Mouse (Mus musculus) frontal cortex, postnatal 36 days (tissue): ENCODE data around the gene Opa3.

Source experiments
- DNase-seq, 2 experiments: peaks; one replicate each; pipeline ENCODE4 v3.0.0; 2022; ENCODE audit warnings: low spot score in 2 of 2

Opa3 gene

GRCm38 (mm10) chr7:19245083-19245482 is 16.9 kb downstream of the Opa3 start:
- DNase-seq, result no peak

- no peak for DNase-seq
These were observed 18.7 kb downstream of the Opa3 start for GRCm38 (mm10) chr7:19246855-19247254.

- DNase-seq, result no peak
These were observed 19.4 kb downstream of the Opa3 start for GRCm38 (mm10) chr7:19247511-19247910.

- DNase-seq, result no peak
These were observed 23.9 kb downstream of the Opa3 start for GRCm38 (mm10) chr7:19252078-19252477.

GRCm38 (mm10) chr7:19253437-19253836 is 25.3 kb downstream of the Opa3 start:
- DNase-seq, result no peak

GRCm38 (mm10) chr7:19255395-19255794 is 27.3 kb downstream of the Opa3 start:
- no peak for DNase-seq

GRCm38 (mm10) chr7:19256567-19256966 is 28.4 kb downstream of the Opa3 start:
- DNase-seq, result no peak

- DNase-seq, result peak in 1 of 2 experiments; percentile 45
These were observed 29.4 kb downstream of the Opa3 start for GRCm38 (mm10) chr7:19257390-19258022.

GRCm38 (mm10) chr7:19258336-19258735 is 30.2 kb downstream of the Opa3 start:
- DNase-seq, result no peak

- DNase-seq, result no peak
These were observed 37.0 kb downstream of the Opa3 start for GRCm38 (mm10) chr7:19265147-19265546.

- no peak for DNase-seq
These were observed 38.0 kb downstream of the Opa3 start for GRCm38 (mm10) chr7:19265928-19266822.

GRCm38 (mm10) chr7:19267051-19267450 is 38.9 kb downstream of the Opa3 start:
- DNase-seq, result no peak

GRCm38 (mm10) chr7:19268993-19269681 is 41.0 kb downstream of the Opa3 start:
- no peak for DNase-seq

- DNase-seq, result no peak
These were observed 41.7 kb downstream of the Opa3 start for GRCm38 (mm10) chr7:19269721-19270441.

- DNase-seq, result no peak
These were observed 42.5 kb downstream of the Opa3 start for GRCm38 (mm10) chr7:19270509-19271237.

GRCm38 (mm10) chr7:19271238-19272172 is 43.4 kb downstream of the Opa3 start, which contains the start of gene Vasp:
Gene Vasp (minus strand): TSS chr7:19271817.
- peak; percentile 87 to 89 for DNase-seq

GRCm38 (mm10) chr7:19272173-19272764 is 44.1 kb downstream of the Opa3 start:
- DNase-seq, result no peak

- DNase-seq, result no peak
These were observed 48.1 kb downstream of the Opa3 start for GRCm38 (mm10) chr7:19276253-19276652.

GRCm38 (mm10) chr7:19279052-19279451 is 50.9 kb downstream of the Opa3 start:
- DNase-seq, result no peak
